Mouse (Mus musculus) embryonic facial prominence, embryonic 10.5 days (tissue): ENCODE data around the gene Brd1. TPM values are rescaled to one million over a fixed set of nuclear protein-coding genes. Genes with fewer than 3 reads are reported as not detected.
"Not testable (repeated sequence)": the region's sequence is repeated elsewhere in the genome, so short reads cannot be mapped to it uniquely, and the experiment has no call there.

Experiments used
- DNase-seq: peaks from one replicate; pipeline ENCODE4 v3.0.0-alpha.2; 2017; ENCODE audit warnings: low spot score
- H3K27ac ChIP-seq: fragments of 300-500 bp; sonication (generic); replicated peaks from 2 replicates; pipeline ENCODE4 v1.5.1; 2016; ENCODE audit warnings: mild to moderate bottlenecking
- H3K27me3 ChIP-seq: fragments of 300-500 bp; sonication (generic); replicated peaks from 2 replicates; pipeline ENCODE4 v1.6.1; 2016; ENCODE audit warnings: low read depth, mild to moderate bottlenecking; ENCODE audit not compliant: poor library complexity, severe bottlenecking
- H3K36me3 ChIP-seq: fragments of 300-500 bp; sonication (generic); replicated peaks from 2 replicates; pipeline ENCODE4 v1.6.1; 2016; ENCODE audit warnings: mild to moderate bottlenecking, moderate library complexity
- H3K4me1 ChIP-seq: fragments of 300-500 bp; sonication (generic); 2 replicates; pipeline ENCODE4 v1.6.1; 2016
- H3K4me3 ChIP-seq: fragments of 300-500 bp; sonication (generic); 2 replicates; pipeline ENCODE4 v1.5.1; 2016; ENCODE audit warnings: mild to moderate bottlenecking, moderate library complexity
- H3K9me3 ChIP-seq: fragments of 300-500 bp; sonication (generic); 2 replicates; pipeline ENCODE4 v1.6.1; 2016; ENCODE audit warnings: mild to moderate bottlenecking
- WGBS: fragments of 180-500 bp; shearing (Covaris S2); methylation state at CpG from one replicate; pipeline ENCODE4 v1.1.7; 2016; 5-methylcytosine and 5-hydroxymethylcytosine counted together
- polyA plus RNA-seq: library from polyadenylated mRNA; unstranded; fragments of >200 nt; fragmentation: Nextera tagmentation; extraction: Ambion mirVana; gene quantifications from 2 replicates; pipeline ENCODE4 v1.2.1, GENCODE M21; 2016

Gene Brd1
- 22.2 and 23.5 TPM in 2 replicates for polyA plus RNA-seq

DNA sequence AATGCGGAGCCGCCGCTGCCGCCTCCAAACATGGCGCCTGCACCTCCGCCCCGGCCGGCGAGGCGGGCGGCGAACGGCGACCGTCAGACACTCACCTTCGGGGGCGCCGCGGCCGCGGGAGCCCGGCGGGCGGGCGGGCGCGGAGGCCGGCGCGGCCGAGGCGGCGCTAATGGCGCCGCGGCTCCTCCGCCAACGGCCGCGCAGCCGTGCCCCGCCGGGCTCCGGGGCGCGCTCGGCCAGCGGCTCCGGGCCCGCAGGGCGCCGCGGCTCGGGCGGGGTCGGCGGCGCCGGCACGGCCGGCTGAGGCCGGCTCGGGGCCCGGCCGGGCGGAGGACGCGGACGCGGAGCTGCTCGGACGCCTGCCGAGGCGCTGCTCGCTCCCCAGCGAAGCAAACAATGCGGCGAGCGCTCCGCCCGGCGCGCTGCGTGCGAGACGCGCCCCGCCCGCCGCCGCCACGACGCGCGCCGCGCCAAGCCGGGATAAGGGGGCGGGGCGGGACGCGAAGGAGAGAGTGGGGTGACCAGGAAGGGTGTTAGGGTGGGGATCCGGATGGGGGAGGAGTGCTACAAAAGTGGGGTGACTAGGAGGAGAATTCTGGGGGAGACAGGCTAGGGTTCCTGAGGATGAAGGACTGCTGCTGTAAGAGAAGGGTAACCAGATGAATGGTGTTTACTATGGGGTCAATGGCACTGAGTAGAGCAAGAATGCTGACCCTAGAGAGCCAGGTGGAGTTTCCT, at the start of gene Brd1:
Gene Brd1 (minus strand): TSS at position 400 of the 738 bp plus-strand sequence.
- WGBS = 6% methylated on average over 103 of the region's 103 CpGs
- Histone ChIP-seq H3K4me1 (peaks cover 32% of the 10 kb centered on the region), H3K27ac (peak within 1 kb of the TSS; percentile 97), H3K9me3 (no peaks in the 10 kb centered on the region), H3K36me3 (peaks cover 30% of the 10 kb centered on the region), H3K4me3 (peak within 1 kb of the TSS; percentile 99), H3K27me3 (no peaks in the 10 kb centered on the region)
- DNase-seq = peak; percentile 84

DNA sequence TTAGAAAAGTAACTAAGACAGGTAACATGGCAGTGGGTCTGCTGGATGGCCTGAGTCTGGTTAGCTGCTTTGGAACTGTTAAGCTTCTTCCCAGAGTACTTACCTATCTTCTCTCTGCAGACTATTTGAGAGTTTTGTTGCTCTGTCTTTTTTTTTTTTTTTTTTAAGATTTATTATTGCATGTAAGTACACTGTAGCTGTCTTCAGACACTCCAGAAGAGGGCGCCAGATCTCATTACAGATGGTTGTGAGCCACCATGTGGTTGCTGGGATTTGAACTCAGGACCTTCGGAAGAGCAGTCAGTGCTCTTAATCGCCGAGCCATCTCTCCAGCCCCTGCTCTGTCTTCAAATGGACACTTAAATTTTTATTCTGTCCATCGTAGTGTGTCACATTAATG, 40.6 kb upstream of the Brd1 start:
- H3K27me3 ChIP-seq, DNase-seq, H3K27ac ChIP-seq, H3K9me3 ChIP-seq, H3K4me3 ChIP-seq, H3K4me1 ChIP-seq: not testable (repeated sequence)
- WGBS = 90% methylated on average over 5 of the region's 5 CpGs
- peaks cover 88% of the 10 kb centered on the region for H3K36me3 ChIP-seq

DNA sequence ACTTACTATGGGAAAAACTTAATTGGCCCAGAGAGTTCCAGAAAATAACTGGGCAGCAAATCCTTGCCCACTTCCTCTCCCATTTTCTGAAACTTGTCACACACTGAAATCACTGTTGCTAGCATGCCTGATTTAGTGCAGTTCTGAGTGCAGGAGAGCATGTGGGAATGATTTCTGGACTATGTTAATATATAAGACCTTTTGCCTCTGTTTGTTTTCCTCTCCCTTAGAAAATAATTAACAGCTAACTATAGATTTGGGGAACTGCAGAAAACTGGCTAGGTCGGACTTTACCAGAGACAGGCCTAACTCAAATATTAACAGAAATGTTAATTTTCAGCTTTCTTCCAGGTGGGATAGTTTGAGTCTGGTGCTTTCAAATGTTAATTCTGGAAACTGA, 34.5 kb upstream of the Brd1 start:
- Histone ChIP-seq H3K36me3 (peaks cover 88% of the 10 kb centered on the region), H3K27me3 (no peaks in the 10 kb centered on the region), H3K4me3 (no peak overlapping the region), H3K4me1 (no peaks in the 10 kb centered on the region), H3K9me3 (no peaks in the 10 kb centered on the region; the same call in 1 of the 2 replicates), H3K27ac (no peak overlapping the region)
- WGBS = 79% methylated on average over 1 of the region's 1 CpGs
- no peak for DNase-seq

DNA sequence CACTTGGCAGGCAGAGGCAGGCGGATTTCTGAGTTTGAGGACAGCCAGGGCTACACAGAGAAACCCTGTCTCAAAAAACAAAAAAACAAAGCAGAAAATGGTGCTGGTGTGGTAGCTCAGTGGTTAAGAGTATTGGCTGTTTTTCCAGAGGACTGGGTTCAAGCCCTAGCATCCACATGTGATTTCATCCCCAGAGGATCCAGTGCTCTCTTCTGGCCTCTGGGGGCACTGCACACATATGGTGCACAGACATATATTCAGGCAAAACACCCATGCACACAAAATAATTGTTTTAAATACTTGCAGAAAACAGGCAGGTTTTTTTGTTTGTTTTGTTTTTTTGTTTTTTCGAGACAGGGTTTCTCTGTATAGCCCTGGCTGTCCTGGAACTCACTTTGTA, 32.1 kb upstream of the Brd1 start:
- H3K27ac ChIP-seq, H3K27me3 ChIP-seq, H3K4me3 ChIP-seq, H3K9me3 ChIP-seq, H3K4me1 ChIP-seq, DNase-seq: not testable (repeated sequence)
- 96% methylated on average over 2 of the region's 2 CpGs for WGBS
- H3K36me3 ChIP-seq = peaks cover 88% of the 10 kb centered on the region

DNA sequence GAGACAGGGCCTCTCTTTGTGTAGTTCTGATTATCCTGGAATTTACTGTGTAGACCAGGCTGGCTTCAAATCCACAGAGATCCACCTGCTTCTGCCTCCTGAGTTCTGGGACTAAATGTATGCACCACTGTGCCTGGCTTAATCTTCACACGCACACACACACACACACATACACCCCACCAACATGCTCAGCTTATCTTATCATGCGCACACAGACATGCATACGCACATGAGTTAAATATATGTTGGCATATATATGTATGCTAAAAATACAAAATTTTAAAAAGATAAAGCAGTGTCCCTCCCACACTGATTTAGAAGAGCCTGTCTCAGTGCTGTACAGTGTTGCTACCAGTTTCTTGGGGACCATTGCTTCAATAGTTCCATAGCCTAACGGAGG, 27.5 kb upstream of the Brd1 start:
- H3K4me1 ChIP-seq = no peaks in the 10 kb centered on the region
- peaks cover 97% of the 10 kb centered on the region for H3K36me3 ChIP-seq
- no peaks in the 10 kb centered on the region for H3K9me3 ChIP-seq
- no peak overlapping the region for H3K4me3 ChIP-seq
- WGBS = 95% methylated on average over 4 of the region's 4 CpGs
- H3K27ac ChIP-seq = no peak overlapping the region
- H3K27me3 ChIP-seq = no peaks in the 10 kb centered on the region
- DNase-seq = no peak

DNA sequence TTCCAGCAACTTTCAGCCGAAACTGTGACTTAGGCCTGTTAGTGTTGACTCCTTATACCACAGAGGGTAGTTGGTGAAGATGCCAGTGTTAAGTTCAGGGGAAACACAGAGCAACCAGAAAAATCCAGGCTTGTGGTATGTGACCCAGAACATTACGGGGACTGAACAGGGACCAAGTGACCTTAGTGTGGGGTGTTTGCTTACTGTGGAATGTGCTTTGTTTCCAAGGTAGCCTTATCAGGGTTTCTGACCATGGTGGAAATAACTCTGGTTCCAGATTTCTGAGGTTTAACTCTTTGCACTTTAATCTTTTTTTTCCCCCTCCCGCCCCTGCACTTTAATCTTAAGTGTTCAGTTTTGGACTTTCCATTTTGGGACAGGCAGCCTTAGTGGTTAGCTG, 24.0 kb upstream of the Brd1 start:
- Histone ChIP-seq H3K4me1 (peaks cover 5% of the 10 kb centered on the region), H3K27me3 (no peaks in the 10 kb centered on the region), H3K9me3 (no peaks in the 10 kb centered on the region), H3K4me3 (no peak overlapping the region), H3K27ac (no peak overlapping the region), H3K36me3 (peaks cover 83% of the 10 kb centered on the region)
- 91% methylated on average over 3 of the region's 3 CpGs for WGBS
- DNase-seq = no peak

DNA sequence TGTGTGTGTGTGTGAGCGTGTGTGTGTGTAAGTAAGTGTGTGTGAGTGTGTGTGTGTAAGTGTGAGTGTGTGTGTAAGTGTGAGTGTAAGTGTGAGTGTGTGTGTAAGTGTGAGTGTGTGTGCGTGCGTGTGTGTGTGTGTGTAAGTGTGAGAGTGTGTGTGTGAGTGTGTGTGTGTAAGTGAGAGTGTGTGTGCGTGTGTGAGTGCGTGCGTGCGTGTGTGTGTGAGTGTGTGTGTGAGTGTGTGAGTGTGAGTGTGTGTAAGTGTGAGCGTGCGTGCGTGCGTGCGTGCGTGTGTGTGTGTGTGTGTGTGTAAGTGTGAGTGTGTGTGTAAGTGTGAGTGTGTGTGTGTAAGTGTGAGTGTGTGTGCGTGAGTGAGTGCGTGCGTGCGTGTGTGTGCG, 21.7 kb upstream of the Brd1 start:
- DNase-seq = no peak
- H3K4me3 ChIP-seq = no peak overlapping the region
- peaks cover 11% of the 10 kb centered on the region for H3K4me1 ChIP-seq
- peaks cover 60% of the 10 kb centered on the region for H3K36me3 ChIP-seq
- no peaks in the 10 kb centered on the region for H3K9me3 ChIP-seq
- H3K27me3 ChIP-seq = no peaks in the 10 kb centered on the region
- no peak overlapping the region for H3K27ac ChIP-seq
- 95% methylated on average over 18 of the region's 18 CpGs for WGBS

DNA sequence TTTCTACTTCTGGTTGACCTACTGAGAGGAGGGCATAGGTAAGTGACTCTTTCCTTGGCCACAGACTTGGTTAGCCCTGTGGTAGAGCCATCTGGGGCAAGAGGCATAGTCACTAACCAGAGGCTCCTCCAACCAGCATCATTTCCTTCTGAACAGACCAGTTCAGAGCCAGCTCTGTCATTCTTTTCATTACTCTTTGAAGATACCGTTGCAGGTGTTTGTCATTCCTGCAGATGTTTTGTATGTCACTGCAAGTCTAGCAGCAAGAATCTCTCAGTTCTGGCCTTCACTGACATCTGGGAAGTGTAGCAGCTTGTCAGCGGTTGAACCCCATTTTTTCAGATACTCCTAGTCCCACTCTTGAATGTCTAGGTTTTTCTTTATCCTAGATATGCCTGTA, 20.9 kb upstream of the Brd1 start:
- Histone ChIP-seq H3K4me1 (peaks cover 19% of the 10 kb centered on the region), H3K36me3 (peaks cover 52% of the 10 kb centered on the region), H3K9me3 (no peaks in the 10 kb centered on the region), H3K27ac (no peak overlapping the region), H3K27me3 (no peaks in the 10 kb centered on the region), H3K4me3 (no peak overlapping the region)
- no peak for DNase-seq
- 93% methylated on average over 2 of the region's 2 CpGs for WGBS

DNA sequence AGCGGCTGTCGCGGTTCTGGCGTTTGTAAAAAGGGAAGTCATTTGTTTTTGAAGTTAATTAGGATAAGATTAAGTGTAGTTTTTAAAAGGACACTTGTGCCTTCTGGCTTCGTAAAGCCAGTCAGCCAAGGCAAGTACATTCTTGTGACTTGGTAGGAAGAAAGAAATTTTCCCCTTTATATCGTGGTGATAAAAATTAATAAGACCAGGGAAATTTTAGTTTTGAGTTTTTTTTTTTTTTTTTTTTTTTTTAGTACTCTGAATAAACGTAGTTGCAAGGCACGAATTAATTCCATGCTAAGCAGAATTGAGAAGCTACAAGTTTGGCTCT, 18.3 kb upstream of the Brd1 start:
- DNase-seq = no peak

DNA sequence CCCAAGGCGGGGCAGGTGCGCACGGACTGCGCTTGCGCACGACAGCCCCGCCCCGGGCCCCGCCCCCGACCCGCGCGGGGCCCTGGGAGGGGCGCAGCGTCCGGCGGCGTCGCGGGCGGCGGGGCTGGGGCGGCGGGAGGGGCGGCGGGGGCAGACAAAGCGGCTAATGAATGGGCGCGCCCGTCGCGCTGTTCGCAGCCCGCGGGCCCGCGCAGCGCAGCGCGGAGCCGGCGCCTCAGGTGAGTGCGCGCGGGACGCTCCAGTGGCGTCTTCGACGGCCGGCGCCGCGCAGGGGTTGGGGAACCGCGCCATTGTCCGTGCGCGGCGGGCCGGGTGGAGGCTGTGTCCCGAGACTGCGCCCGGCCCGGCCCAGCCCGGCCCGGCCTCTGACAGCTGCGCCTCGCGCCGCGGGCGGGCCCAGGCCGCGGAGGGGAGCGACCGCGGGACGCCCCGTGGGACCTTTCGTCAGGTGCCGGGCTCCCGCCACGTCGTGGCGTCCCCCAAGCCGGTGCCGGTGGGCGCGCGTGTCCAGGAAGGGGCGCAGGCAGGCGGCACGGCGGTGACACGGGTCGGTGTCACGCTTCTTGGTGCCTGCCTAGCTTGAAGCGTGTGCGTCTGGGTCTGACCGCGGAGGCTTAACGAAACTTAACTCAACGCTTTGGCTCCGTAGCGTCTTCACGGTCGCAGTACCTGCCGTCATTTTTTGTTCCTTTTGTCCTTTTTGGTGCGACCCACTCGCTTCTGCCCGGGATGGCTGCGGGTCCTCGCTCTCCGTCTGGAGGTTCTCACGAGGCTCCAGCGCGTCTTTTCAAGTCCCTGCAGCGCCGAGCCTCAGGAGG, 17.8 kb upstream of the Brd1 start, which contains the start of gene Zbed4:
Gene Zbed4 (plus strand): TSS at position 97 of the 839 bp plus-strand sequence.
- peak within 1 kb of the TSS; percentile 96 for H3K27ac ChIP-seq
- under 1% methylated on average over 118 of the region's 119 CpGs for WGBS
- DNase-seq = peak; percentile 74
- H3K4me1 ChIP-seq = peaks cover 19% of the 10 kb centered on the region
- H3K27me3 ChIP-seq = no peaks in the 10 kb centered on the region
- H3K9me3 ChIP-seq = no peaks in the 10 kb centered on the region
- peaks cover 21% of the 10 kb centered on the region for H3K36me3 ChIP-seq
- peak within 1 kb of the TSS; percentile 89 for H3K4me3 ChIP-seq

More for the DNA sequence above, 18.3 kb upstream of the Brd1 start:
- H3K27me3 ChIP-seq = no peaks in the 10 kb centered on the region
- H3K4me3 ChIP-seq = peak overlapping the region; percentile 89
- 2% methylated on average over 8 of the region's 8 CpGs for WGBS
- peaks cover 26% of the 10 kb centered on the region for H3K36me3 ChIP-seq
- peak overlapping the region; percentile 96 for H3K27ac ChIP-seq
- H3K4me1 ChIP-seq = peaks cover 19% of the 10 kb centered on the region
- H3K9me3 ChIP-seq = no peaks in the 10 kb centered on the region

DNA sequence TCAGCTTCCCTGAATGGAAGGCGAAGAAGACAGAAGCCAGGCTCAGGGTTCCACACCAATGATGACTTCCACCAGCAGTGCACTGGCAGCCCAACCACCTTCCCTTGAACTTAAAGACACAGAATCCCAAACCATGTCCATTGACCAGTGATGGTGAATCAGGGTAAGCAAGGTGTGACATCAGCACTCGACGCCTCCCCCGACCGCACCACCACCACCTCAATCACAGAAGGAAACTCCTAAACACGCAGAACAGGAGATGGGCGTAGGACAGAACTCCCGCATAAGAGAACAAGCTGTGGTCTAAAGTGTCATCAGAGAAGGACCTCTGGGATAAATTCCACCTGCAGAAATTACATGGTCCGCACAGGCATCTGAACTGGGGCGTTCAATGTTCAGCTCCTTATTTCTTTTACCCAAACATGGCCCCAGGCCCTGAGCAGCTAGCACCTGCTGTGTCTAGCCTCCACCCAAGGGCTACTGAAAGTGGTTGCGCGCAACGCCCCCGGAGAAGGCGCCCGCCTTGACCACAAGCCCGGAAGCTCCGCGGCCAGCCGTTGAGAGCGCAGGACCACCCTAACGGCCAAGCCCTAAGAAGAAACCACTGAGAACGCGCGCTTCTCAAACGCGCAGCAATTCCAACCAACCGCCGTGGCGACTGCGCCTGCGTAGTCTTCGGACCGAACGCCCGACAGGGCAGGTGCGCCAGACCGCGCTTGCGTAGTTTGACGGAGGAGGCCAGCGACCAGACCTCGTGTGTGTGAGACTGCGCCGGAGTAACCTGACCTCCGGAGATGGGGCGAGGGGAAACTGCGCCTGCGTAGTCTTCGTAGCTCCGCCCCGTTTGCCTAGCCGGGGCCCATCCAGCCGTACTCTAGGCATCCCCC, 16.9 kb upstream of the Brd1 start:
- 7% methylated on average over 54 of the region's 54 CpGs for WGBS
- H3K4me3 ChIP-seq = peak overlapping the region; percentile 89
- DNase-seq = peak; percentile 99
- H3K36me3 ChIP-seq = peaks cover 14% of the 10 kb centered on the region
- H3K27ac ChIP-seq = peak overlapping the region; percentile 96
- H3K27me3 ChIP-seq = no peaks in the 10 kb centered on the region
- H3K9me3 ChIP-seq = no peaks in the 10 kb centered on the region
- H3K4me1 ChIP-seq = peaks cover 19% of the 10 kb centered on the region

DNA sequence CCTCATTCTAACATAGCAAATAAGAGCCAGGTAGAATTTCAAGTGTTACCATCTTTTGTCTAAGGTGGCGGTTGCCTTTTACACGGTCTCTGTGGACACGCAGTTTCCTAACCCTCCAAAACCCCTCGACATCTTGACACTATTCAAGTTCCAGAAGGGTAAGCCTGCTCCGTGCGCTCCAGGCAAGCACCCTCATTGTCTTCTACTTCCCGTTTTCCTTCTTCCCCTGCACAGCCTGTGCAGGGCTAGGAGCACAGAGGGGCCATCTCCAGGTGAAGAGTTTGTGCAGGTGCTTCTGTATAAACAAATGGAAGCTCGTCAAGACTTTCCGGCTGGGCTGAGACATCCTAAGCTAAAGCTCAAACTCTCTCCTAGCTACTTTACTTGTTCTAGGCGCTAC, 16.0 kb upstream of the Brd1 start:
- DNase-seq = no peak
- Histone ChIP-seq H3K27me3 (no peaks in the 10 kb centered on the region), H3K4me3 (0 out of 2 replicates have a peak overlapping the region, but pooled peaks have one; percentile 89), H3K36me3 (peaks cover 5% of the 10 kb centered on the region), H3K27ac (no peak overlapping the region), H3K4me1 (peaks cover 19% of the 10 kb centered on the region), H3K9me3 (no peaks in the 10 kb centered on the region)
- 92% methylated on average over 10 of the region's 10 CpGs for WGBS
